Mouse (Mus musculus): ENCODE measurements around the gene D10Wsu102e. TPM values are rescaled to one million over a fixed set of nuclear protein-coding genes. Genes with fewer than 3 reads are reported as not detected.
"Not testable (repeated sequence)": the region's sequence is repeated elsewhere in the genome, so short reads cannot be mapped to it uniquely, and the experiment has no call there.

Gene D10Wsu102e
- polyA plus RNA-seq, 1 experiment = 0.24 TPM

DNA sequence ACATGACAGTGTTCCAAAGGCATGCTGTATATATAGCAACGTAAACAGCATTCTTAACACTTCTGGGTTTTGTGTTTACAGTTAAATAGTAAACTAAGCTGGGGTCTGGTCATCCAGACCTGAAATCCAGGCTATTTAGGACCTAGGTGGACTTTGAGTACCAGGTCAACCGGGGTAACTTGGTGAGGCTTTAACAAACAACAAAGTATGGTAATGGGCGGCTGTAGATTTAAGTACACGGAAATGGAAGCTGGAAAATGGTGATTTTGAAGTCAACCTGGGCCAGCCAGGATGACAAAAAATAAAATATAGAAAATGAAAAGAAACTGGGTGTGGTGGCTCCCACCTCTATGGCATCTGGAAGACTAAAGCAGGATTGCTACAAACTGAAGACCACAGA is 570 bp upstream of the D10Wsu102e start:
- Histone ChIP-seq H3K4me1 (ENCODE audit: control insufficient read depth, insufficient read depth, low read length) (no peaks in the 10 kb centered on the region), H3K4me3 (replicated peaks; ENCODE audit: extremely low read depth, low read depth, low read length) (no peak overlapping the region)
- TF ChIP-seq CTCF (IDR thresholded peaks at IDR 0.05; ENCODE audit: insufficient read depth, low read length) (no peak), POLR2A (IDR thresholded peaks at IDR 0.05; ENCODE audit: borderline replicate concordance, extremely low read depth, low read depth, low read length) (no peak)
- 85% methylated on average over 4 of the region's 4 CpGs for WGBS
- DNase-seq = no peak

- TF ChIP-seq CTCF (IDR thresholded peaks at IDR 0.05; ENCODE audit: insufficient read depth, low read length) (no peak), POLR2A (IDR thresholded peaks at IDR 0.05; ENCODE audit: borderline replicate concordance, extremely low read depth, low read depth, low read length) (no peak)
- DNase-seq = no peak
- Histone ChIP-seq H3K4me3 (replicated peaks; ENCODE audit: extremely low read depth, low read depth, low read length) (peak overlapping the region; percentile 96), H3K4me1 (ENCODE audit: control insufficient read depth, insufficient read depth, low read length) (no peaks in the 10 kb centered on the region)
- under 1% methylated on average over 40 of the region's 40 CpGs for WGBS
Measured at GRCm38 (mm10) chr10:83360356-83360755, 335 bp downstream of the D10Wsu102e start.

DNA sequence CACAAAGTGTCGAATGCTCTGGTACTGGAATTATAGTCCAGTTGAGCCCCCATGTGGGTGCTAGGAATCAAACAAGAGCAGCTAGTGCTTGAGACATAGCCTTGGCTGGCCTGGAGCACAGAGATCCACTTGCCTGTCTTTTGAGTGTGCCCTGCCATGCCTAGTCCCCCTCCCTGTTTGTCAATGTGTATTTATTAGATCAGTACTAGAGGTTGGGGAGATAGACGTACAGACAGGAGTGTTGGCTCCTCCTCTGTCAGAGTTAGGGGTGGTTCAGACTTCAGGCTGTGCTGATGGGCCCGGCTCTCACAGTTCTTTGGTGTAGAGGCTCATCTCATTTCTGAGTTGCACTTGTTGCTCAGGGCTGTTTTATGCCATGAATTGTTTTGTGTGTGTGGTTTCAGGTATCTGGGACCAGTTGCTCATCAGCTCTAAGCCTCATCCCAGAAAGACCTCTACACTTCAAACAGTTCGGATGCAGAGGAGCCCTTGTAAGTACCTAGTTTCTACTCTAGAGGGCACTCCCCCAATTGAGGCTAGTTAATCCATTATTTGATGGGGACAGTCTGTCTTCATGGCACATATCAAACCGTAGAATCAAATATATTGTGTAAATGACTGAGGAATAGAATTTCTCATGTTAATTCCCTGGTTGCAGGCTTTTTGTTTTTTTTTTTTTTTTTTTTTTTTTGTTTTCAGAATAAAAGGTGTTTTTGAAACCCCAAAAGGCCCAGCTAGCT is 1.8 kb downstream of the D10Wsu102e start:
- Histone ChIP-seq H3K4me1 (ENCODE audit: control insufficient read depth, insufficient read depth, low read length) (no peaks in the 10 kb centered on the region), H3K4me3 (replicated peaks; ENCODE audit: extremely low read depth, low read depth, low read length) (no peak overlapping the region)
- WGBS = 52% methylated on average over 5 of the region's 5 CpGs
- TF ChIP-seq POLR2A (IDR thresholded peaks at IDR 0.05; ENCODE audit: borderline replicate concordance, extremely low read depth, low read depth, low read length) = no peak
- no peak for TF ChIP-seq CTCF (IDR thresholded peaks at IDR 0.05; ENCODE audit: insufficient read depth, low read length)
- no peak for DNase-seq

GRCm38 (mm10) chr10:83363451-83363850 is 3.4 kb downstream of the D10Wsu102e start:
- TF ChIP-seq CTCF (IDR thresholded peaks at IDR 0.05; ENCODE audit: insufficient read depth, low read length) (no peak), POLR2A (IDR thresholded peaks at IDR 0.05; ENCODE audit: borderline replicate concordance, extremely low read depth, low read depth, low read length) (no peak)
- no peak overlapping the region for H3K4me3 ChIP-seq (replicated peaks; ENCODE audit: extremely low read depth, low read depth, low read length)
- no peak for DNase-seq
- H3K4me1 ChIP-seq (ENCODE audit: control insufficient read depth, insufficient read depth, low read length) = no peaks in the 10 kb centered on the region
- WGBS = 92% methylated on average over 8 of the region's 8 CpGs

- H3K4me1 ChIP-seq (ENCODE audit: control insufficient read depth, insufficient read depth, low read length) = no peaks in the 10 kb centered on the region
- WGBS = 64% methylated on average over 5 of the region's 5 CpGs
- no peak for TF ChIP-seq POLR2A (IDR thresholded peaks at IDR 0.05; ENCODE audit: borderline replicate concordance, extremely low read depth, low read depth, low read length)
- TF ChIP-seq CTCF (IDR thresholded peaks at IDR 0.05; ENCODE audit: insufficient read depth, low read length) = no peak
- H3K4me3 ChIP-seq (replicated peaks; ENCODE audit: extremely low read depth, low read depth, low read length) = no peak overlapping the region
- DNase-seq = no peak
Measured at GRCm38 (mm10) chr10:83368918-83369317, 8.9 kb downstream of the D10Wsu102e start.

DNA sequence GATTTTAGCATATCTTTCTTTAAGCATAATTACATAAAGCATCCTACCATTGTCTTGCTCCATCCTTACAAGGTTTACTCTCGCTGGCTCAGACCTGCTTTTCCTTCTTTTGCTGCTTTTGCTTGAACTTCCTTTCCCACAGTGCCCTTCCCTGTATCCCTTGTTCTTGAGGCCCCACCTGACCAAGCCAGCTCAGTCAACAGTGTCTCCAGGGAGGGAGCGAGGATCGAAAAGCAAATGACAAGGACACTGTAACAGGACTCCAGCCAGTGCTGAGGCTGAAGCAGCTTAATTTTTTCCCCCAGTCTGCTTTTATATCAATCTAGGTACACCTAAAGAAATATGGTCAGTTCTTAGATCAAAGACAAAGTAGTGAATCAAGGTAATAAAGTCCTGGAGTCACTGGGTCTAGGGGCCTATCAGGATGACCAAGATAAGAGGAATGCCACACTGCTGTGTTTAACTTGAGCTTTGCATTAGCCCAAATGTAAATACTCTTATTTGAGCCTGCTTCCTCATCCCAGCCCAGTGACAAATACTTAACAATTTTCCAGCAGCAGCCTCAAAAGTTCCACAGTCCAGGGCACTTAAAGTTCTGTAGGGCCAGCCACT is 14.1 kb downstream of the D10Wsu102e start:
- WGBS = 70% methylated on average over 3 of the region's 3 CpGs
- no peak for DNase-seq
- no peaks in the 10 kb centered on the region for H3K4me1 ChIP-seq (ENCODE audit: control insufficient read depth, insufficient read depth, low read length)
- H3K4me3 ChIP-seq (replicated peaks; ENCODE audit: extremely low read depth, low read depth, low read length) = no peak overlapping the region
- TF ChIP-seq CTCF (IDR thresholded peaks at IDR 0.05; ENCODE audit: insufficient read depth, low read length) = no peak
- no peak for TF ChIP-seq POLR2A (IDR thresholded peaks at IDR 0.05; ENCODE audit: borderline replicate concordance, extremely low read depth, low read depth, low read length)

DNA sequence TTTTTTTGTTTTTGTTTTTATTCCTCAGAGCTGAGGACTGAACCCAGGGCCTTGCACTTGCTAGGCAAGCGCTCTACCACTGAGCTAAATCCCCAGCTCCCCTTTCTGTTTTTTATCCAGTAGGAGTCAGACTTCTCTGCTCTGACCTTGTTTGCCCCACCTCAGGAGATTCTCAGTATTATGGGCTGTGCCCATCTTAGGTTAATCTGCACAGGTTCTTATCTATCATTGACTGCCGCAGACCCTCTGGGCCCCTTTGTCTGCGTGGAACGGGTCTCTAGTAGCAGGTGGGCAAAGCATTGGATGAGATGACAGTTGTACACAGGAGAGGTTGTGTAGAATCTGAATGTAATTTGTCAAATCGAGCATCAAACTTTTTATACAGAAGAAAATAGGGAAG is 15.4 kb downstream of the D10Wsu102e start:
- H3K4me1 ChIP-seq (ENCODE audit: control insufficient read depth, insufficient read depth, low read length); DNase-seq; H3K4me3 ChIP-seq (replicated peaks; ENCODE audit: extremely low read depth, low read depth, low read length): not testable (repeated sequence)
- 88% methylated on average over 5 of the region's 5 CpGs for WGBS

- Histone ChIP-seq H3K4me3 (replicated peaks; ENCODE audit: extremely low read depth, low read depth, low read length) (no peak overlapping the region), H3K4me1 (ENCODE audit: control insufficient read depth, insufficient read depth, low read length) (no peaks in the 10 kb centered on the region)
- WGBS = 68% methylated on average over 8 of the region's 8 CpGs
- DNase-seq = no peak
- TF ChIP-seq CTCF (IDR thresholded peaks at IDR 0.05; ENCODE audit: insufficient read depth, low read length) (no peak), POLR2A (IDR thresholded peaks at IDR 0.05; ENCODE audit: borderline replicate concordance, extremely low read depth, low read depth, low read length) (no peak)
Measured at GRCm38 (mm10) chr10:83376911-83377682, 17.1 kb downstream of the D10Wsu102e start.

GRCm38 (mm10) chr10:83378083-83378833 is 18.2 kb downstream of the D10Wsu102e start:
- no peak overlapping the region for H3K4me3 ChIP-seq (replicated peaks; ENCODE audit: extremely low read depth, low read depth, low read length)
- DNase-seq = no peak
- H3K4me1 ChIP-seq (ENCODE audit: control insufficient read depth, insufficient read depth, low read length) = no peaks in the 10 kb centered on the region
- TF ChIP-seq POLR2A (IDR thresholded peaks at IDR 0.05; ENCODE audit: borderline replicate concordance, extremely low read depth, low read depth, low read length) (no peak), CTCF (IDR thresholded peaks at IDR 0.05; ENCODE audit: insufficient read depth, low read length) (no peak)
- WGBS = 60% methylated on average over 9 of the region's 9 CpGs
